In genomic region chr8:86884067-86884466, GRCm38 (mm10) we compare ENCODE assay signal across 8 mouse cellular contexts. TPM values are rescaled to one million over a fixed set of nuclear protein-coding genes. Genes with fewer than 3 reads are reported as not detected.
A peak's percentile ranks its signal among the peaks of the same experiment; 100 is the strongest.
DNase-seq lines count a peak whose midpoint lies in the region; ATAC-seq and TF ChIP-seq lines count a peak whose summit lies in the region.

No protein-coding gene starts in this region.

- DNase-seq in lung, embryonic 14.5 days, result peak; percentile 43
- DNase-seq in lung, postnatal 10 days, result no peak
- DNase-seq in NIH3T3 (ENCODE audit: low read depth), result peak; percentile 77
- peak; percentile 51 for DNase-seq in embryonic facial prominence, embryonic 14.5 days (ENCODE audit: low spot score)
- peak; percentile 65 for DNase-seq in lung, postnatal 36 days
- DNase-seq in frontal cortex, postnatal 14 days (ENCODE audit: low spot score in 2 of 2), result no peak

- peak overlapping the region; percentile 94 for H3K4me2 ChIP-seq in lung, embryonic 14.5 days
- H3K4me2 ChIP-seq in embryonic facial prominence, embryonic 14.5 days (ENCODE audit: low read depth, low read length), result peak overlapping the region; percentile 80
- H3K4me2 ChIP-seq in intestine, embryonic 16.5 days (ENCODE audit: low read depth, low read length), result peak overlapping the region; percentile 94
- H3K4me2 ChIP-seq in stomach, embryonic 16.5 days (ENCODE audit: low read depth, low read length), result peak overlapping the region; percentile 90

- no peak for TF ChIP-seq CTCF in lung, embryonic 14.5 days (IDR thresholded peaks at IDR 0.05; ENCODE audit: low read depth)

- WGBS in lung, embryonic 14.5 days, result 1% methylated on average over 16 of the region's 16 CpGs
- WGBS in embryonic facial prominence, embryonic 14.5 days, result 2% methylated on average over 16 of the region's 16 CpGs
- WGBS in intestine, embryonic 16.5 days, result under 1% methylated on average over 16 of the region's 16 CpGs
- 1% methylated on average over 16 of the region's 16 CpGs for WGBS in stomach, embryonic 16.5 days

- peaks cover 9% of the 10 kb centered on the region; the same call in 1 of the 2 replicates for H3K36me3 ChIP-seq in lung, embryonic 14.5 days (ENCODE audit: insufficient read depth)
- peaks cover 7% of the 10 kb centered on the region for H3K36me3 ChIP-seq in embryonic facial prominence, embryonic 14.5 days (ENCODE audit: control insufficient read depth, insufficient read depth, low read length)
- H3K36me3 ChIP-seq in intestine, embryonic 16.5 days (ENCODE audit: control insufficient read depth, insufficient read depth, low read length), result 0 out of 2 replicates have a peak, but pooled peaks cover 3% of the 10 kb centered on the region
- no peaks in the 10 kb centered on the region for H3K36me3 ChIP-seq in stomach, embryonic 16.5 days (ENCODE audit: control insufficient read depth, insufficient read depth, low read length)

- peaks cover 15% of the 10 kb centered on the region for H3K4me1 ChIP-seq in lung, embryonic 14.5 days (ENCODE audit: insufficient read depth)
- H3K4me1 ChIP-seq in embryonic facial prominence, embryonic 14.5 days (ENCODE audit: control insufficient read depth, insufficient read depth, low read length), result peaks cover 20% of the 10 kb centered on the region
- peaks cover 26% of the 10 kb centered on the region for H3K4me1 ChIP-seq in intestine, embryonic 16.5 days (ENCODE audit: control insufficient read depth, insufficient read depth, low read length)
- peaks cover 30% of the 10 kb centered on the region for H3K4me1 ChIP-seq in stomach, embryonic 16.5 days (ENCODE audit: control insufficient read depth, insufficient read depth, low read length)

- no peak for ATAC-seq in lung, embryonic 14.5 days (ENCODE audit: insufficient read depth)
- ATAC-seq in embryonic facial prominence, embryonic 14.5 days (ENCODE audit: low read depth), result no peak
- no peak for ATAC-seq in intestine, embryonic 16.5 days
- no peak for ATAC-seq in stomach, embryonic 16.5 days (ENCODE audit: insufficient read depth, low FRiP score)

- H3K27me3 ChIP-seq in lung, embryonic 14.5 days (ENCODE audit: insufficient read depth, low read length), result no peaks in the 10 kb centered on the region
- no peaks in the 10 kb centered on the region for H3K27me3 ChIP-seq in embryonic facial prominence, embryonic 14.5 days (replicated peaks; ENCODE audit: control insufficient read depth, insufficient read depth, low read length)
- no peaks in the 10 kb centered on the region for H3K27me3 ChIP-seq in intestine, embryonic 16.5 days (replicated peaks; ENCODE audit: control insufficient read depth, insufficient read depth, low read length)
- no peaks in the 10 kb centered on the region for H3K27me3 ChIP-seq in stomach, embryonic 16.5 days (ENCODE audit: control insufficient read depth, insufficient read depth, low read length)

- H3K9ac ChIP-seq in lung, embryonic 14.5 days, result peak overlapping the region; percentile 79
- H3K9ac ChIP-seq in embryonic facial prominence, embryonic 14.5 days (ENCODE audit: low read depth, low read length), result peak overlapping the region; percentile 86
- peak overlapping the region; percentile 95 for H3K9ac ChIP-seq in intestine, embryonic 16.5 days (ENCODE audit: low read depth, low read length)
- peak overlapping the region; percentile 93 for H3K9ac ChIP-seq in stomach, embryonic 16.5 days (ENCODE audit: low read length)

- H3K9me3 ChIP-seq in lung, embryonic 14.5 days (ENCODE audit: low read depth, low read length), result no peaks in the 10 kb centered on the region
- H3K9me3 ChIP-seq in embryonic facial prominence, embryonic 14.5 days (ENCODE audit: control insufficient read depth, low read length), result no peaks in the 10 kb centered on the region
- no peaks in the 10 kb centered on the region for H3K9me3 ChIP-seq in intestine, embryonic 16.5 days (ENCODE audit: control insufficient read depth, low read length)
- H3K9me3 ChIP-seq in stomach, embryonic 16.5 days (replicated peaks; ENCODE audit: control insufficient read depth, low read length), result no peaks in the 10 kb centered on the region

- H3K27ac ChIP-seq in lung, embryonic 14.5 days (ENCODE audit: low read depth), result peak overlapping the region; percentile 90; the same call in 1 of the 2 replicates
- peak overlapping the region; percentile 91 for H3K27ac ChIP-seq in embryonic facial prominence, embryonic 14.5 days (replicated peaks; ENCODE audit: low read depth, low read length)
- H3K27ac ChIP-seq in intestine, embryonic 16.5 days (ENCODE audit: low read length), result peak overlapping the region; percentile 90
- peak overlapping the region; percentile 93 for H3K27ac ChIP-seq in stomach, embryonic 16.5 days (ENCODE audit: low read length)

- peak overlapping the region; percentile 91 for H3K4me3 ChIP-seq in lung, embryonic 14.5 days (ENCODE audit: low read depth, low read length)
- H3K4me3 ChIP-seq in embryonic facial prominence, embryonic 14.5 days (ENCODE audit: low read depth, low read length), result peak overlapping the region; percentile 95
- H3K4me3 ChIP-seq in intestine, embryonic 16.5 days (ENCODE audit: low read length), result peak overlapping the region; percentile 93
- H3K4me3 ChIP-seq in stomach, embryonic 16.5 days (replicated peaks; ENCODE audit: low read length), result peak overlapping the region; percentile 79

RNA-seq across cellular contexts. Expression of gene N4bp1, which starts 1.0 kb away (rescaled TPM):
- 11.3 and 11.5 TPM in 2 replicates for polyA plus RNA-seq in lung, embryonic 14.5 days (2014; fragmentation: Nextera tagmentation; extraction: Ambion mirVana)
- 10.6 and 10.7 TPM in 2 replicates for polyA plus RNA-seq in embryonic facial prominence, embryonic 14.5 days (2014; fragmentation: Nextera tagmentation; extraction: Ambion mirVana)
- 4.9 and 5.8 TPM in 2 replicates for polyA plus RNA-seq in intestine, embryonic 16.5 days (2015; fragmentation: Nextera tagmentation; extraction: Ambion mirVana)
- 6.3 and 6.8 TPM in 2 replicates for polyA plus RNA-seq in stomach, embryonic 16.5 days (2015; fragmentation: Nextera tagmentation; extraction: Ambion mirVana)

Comparison
In these comparisons a context has a peak if more than half of its experiments do, and no peak if none do; other contexts are left out.
1. DNase-seq: peak in lung, embryonic 14.5 days (single experiment), NIH3T3 (single experiment), embryonic facial prominence, embryonic 14.5 days (single experiment) and lung, postnatal 36 days (single experiment); none in lung, postnatal 10 days (single experiment) and frontal cortex, postnatal 14 days (0 of 2).
2. Peak in every context shown above with its lines, with median percentiles within 50 percentile points of each other: H3K27ac ChIP-seq, H3K4me2 ChIP-seq, H3K4me3 ChIP-seq and H3K9ac ChIP-seq.